Mouse (Mus musculus) kidney, adult 2 months (tissue): Measurements from ENCODE around the gene Cox8a.

Experiments
- CTCF ChIP-seq: fragments of 200-500 bp; conservative IDR thresholded peaks from 2 replicates; pipeline ENCODE4 v1.5.1; 2011; ENCODE audit warnings: low read depth, mild to moderate bottlenecking, control low read depth, low read length, moderate library complexity, mixed read lengths; ENCODE audit not compliant: insufficient read depth, insufficient read length
- POLR2A ChIP-seq: fragments of 200-500 bp; IDR thresholded peaks from one replicate; pipeline ENCODE4 v1.6.1; 2011; ENCODE audit warnings: low read depth, low read length, control low read depth

- TF ChIP-seq CTCF (no peak), POLR2A (no peak)
Observed at GRCm38 (mm10) chr19:7240291-7240690, 22.9 kb upstream of the Cox8a start.
